Mouse (Mus musculus) brain, embryonic 14.5 days (tissue): ENCODE data around the gene Csrnp3.

Source experiments
- CTCF ChIP-seq: fragments of 200-500 bp; IDR thresholded peaks from 2 replicates; pipeline ENCODE4 v1.5.1; 2012; ENCODE audit warnings: inconsistent platforms, mild to moderate bottlenecking, moderate library complexity, borderline replicate concordance; ENCODE audit not compliant: insufficient read depth, insufficient read length; ENCODE audit errors: extremely low read depth
- POLR2A ChIP-seq: fragments of 200-500 bp; IDR thresholded peaks from 2 replicates; pipeline ENCODE4 v1.6.1; 2012; ENCODE audit warnings: mild to moderate bottlenecking, inconsistent platforms, borderline replicate concordance; ENCODE audit not compliant: poor library complexity, insufficient read depth, insufficient read length, severe bottlenecking; ENCODE audit errors: extremely low read depth

DNA sequence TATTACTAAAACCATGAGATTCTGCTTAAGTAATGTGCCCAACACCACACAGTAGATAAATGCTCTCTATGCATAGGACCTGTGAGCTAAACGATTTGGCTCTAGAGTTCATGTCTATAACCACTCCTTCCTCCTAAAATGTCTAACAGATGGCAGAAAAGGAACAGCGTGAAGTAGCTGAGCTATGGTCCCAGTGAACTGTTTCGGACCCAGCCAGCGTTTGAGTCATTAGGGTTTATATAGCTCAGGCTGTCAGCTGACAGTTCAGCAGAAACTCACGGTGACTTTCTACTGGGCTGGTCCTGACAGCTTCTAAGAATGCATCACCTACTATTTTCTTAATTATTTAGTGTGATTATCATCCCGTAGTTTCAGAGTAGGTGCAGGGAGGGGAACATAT is 141.5 kb downstream of the Csrnp3 start:
- TF ChIP-seq POLR2A (no peak), CTCF (no peak)
